Mouse (Mus musculus): ENCODE data around the gene Fbf1.

DNA sequence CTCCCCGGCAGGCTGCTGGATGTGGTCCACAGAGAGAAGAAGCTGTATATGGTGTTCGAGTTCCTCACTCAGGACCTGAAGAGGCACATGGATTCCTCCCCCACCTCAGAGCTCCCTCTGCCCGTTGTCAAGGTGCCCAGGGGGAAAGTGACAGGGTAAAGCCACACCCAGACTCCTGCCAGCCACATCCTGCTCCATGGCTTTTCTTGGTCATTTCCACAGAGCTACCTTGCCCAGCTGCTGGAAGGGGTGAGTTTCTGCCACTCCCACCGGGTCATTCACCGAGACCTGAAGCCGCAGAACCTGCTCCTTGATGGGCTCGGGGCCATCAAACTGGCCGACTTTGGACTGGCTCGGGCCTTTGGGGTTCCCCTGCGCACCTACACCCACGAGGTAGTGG, 48.6 kb upstream of the Fbf1 start:
- TF ChIP-seq POLR2A (IDR thresholded peaks at IDR 0.05; ENCODE audit: insufficient read depth, low read depth, low read length) (no peak), CTCF (IDR thresholded peaks at IDR 0.05; ENCODE audit: insufficient read depth, low read depth, low read length) (no peak)
